Mouse (Mus musculus): ENCODE results near the gene Dlat.

Gene Dlat

GRCm38 (mm10) chr9:50659392-50660217, at the start of gene Dlat:
TSS of gene Dlat (minus strand) at chr9:50659780.
- DNase-seq (ENCODE audit: low spot score) = peak; percentile 70

- no peak for DNase-seq (ENCODE audit: low spot score)
Observed at GRCm38 (mm10) chr9:50709108-50709507, 49.5 kb upstream of the Dlat start.

GRCm38 (mm10) chr9:50704907-50705306, 45.3 kb upstream of the Dlat start:
- DNase-seq (ENCODE audit: low spot score) = no peak

GRCm38 (mm10) chr9:50700921-50701691, 41.5 kb upstream of the Dlat start:
- DNase-seq (ENCODE audit: low spot score) = no peak

- peak; percentile 27 for DNase-seq (ENCODE audit: low spot score)
Observed at GRCm38 (mm10) chr9:50698418-50699409, 39.1 kb upstream of the Dlat start.

- peak; percentile 12 for DNase-seq (ENCODE audit: low spot score)
Observed at GRCm38 (mm10) chr9:50697706-50698041, 38.1 kb upstream of the Dlat start.

GRCm38 (mm10) chr9:50696851-50697705, 37.5 kb upstream of the Dlat start:
- no peak for DNase-seq (ENCODE audit: low spot score)

- DNase-seq (ENCODE audit: low spot score) = no peak
Observed at GRCm38 (mm10) chr9:50695153-50695552, 35.6 kb upstream of the Dlat start.

GRCm38 (mm10) chr9:50693631-50694030, 34.1 kb upstream of the Dlat start:
- peak; percentile 41 for DNase-seq (ENCODE audit: low spot score)

GRCm38 (mm10) chr9:50692626-50693580, 33.3 kb upstream of the Dlat start:
- no peak for DNase-seq (ENCODE audit: low spot score)

GRCm38 (mm10) chr9:50686866-50687652, 27.5 kb upstream of the Dlat start:
- no peak for DNase-seq (ENCODE audit: low spot score)

- DNase-seq (ENCODE audit: low spot score) = no peak
Observed at GRCm38 (mm10) chr9:50681727-50682126, 22.1 kb upstream of the Dlat start.

GRCm38 (mm10) chr9:50679406-50679805, 19.8 kb upstream of the Dlat start:
- DNase-seq (ENCODE audit: low spot score) = no peak

GRCm38 (mm10) chr9:50674771-50675170, 15.2 kb upstream of the Dlat start:
- DNase-seq (ENCODE audit: low spot score) = no peak

GRCm38 (mm10) chr9:50670690-50671089, 11.1 kb upstream of the Dlat start:
- DNase-seq (ENCODE audit: low spot score) = peak; percentile 57

- no peak for DNase-seq (ENCODE audit: low spot score)
Observed at GRCm38 (mm10) chr9:50667579-50668498, 8.3 kb upstream of the Dlat start.

GRCm38 (mm10) chr9:50666442-50666841, 6.9 kb upstream of the Dlat start:
- DNase-seq (ENCODE audit: low spot score) = no peak

GRCm38 (mm10) chr9:50664826-50665225, 5.2 kb upstream of the Dlat start:
- DNase-seq (ENCODE audit: low spot score) = no peak

Data from T-cell, adult 2 months (primary cell).